ENCODE assay signal across 19 mouse cellular contexts in genomic region chr6:84213101-84213500, GRCm38 (mm10).
DNase-seq lines count a peak whose midpoint lies in the region; ATAC-seq lines count a peak whose summit lies in the region.
"Had no signal": no experiment of that assay in that cellular context is flagged by ENCODE, and none has a peak within 500 bp of the region (broad histone marks: within the 10 kb centered on the region; RNA-seq: fewer than 3 reads in every experiment).

No protein-coding gene starts in this region.

- DNase-seq in heart, adult 8-10 months (ENCODE audit: low spot score) = peak; percentile 37
- DNase-seq in NIH3T3 (ENCODE audit: low read depth) = peak; percentile 40
- peak; percentile 57 for DNase-seq in adrenal gland, postnatal 14 days
- DNase-seq in gastrocnemius, postnatal 36 days = peak; percentile 34 to 48
- no peak for DNase-seq in embryo, embryonic 10.5 days (ENCODE audit: low spot score)
- DNase-seq: cerebellum, adult 9-10 months; layer of hippocampus, postnatal 36 days; lung, postnatal 14 days; right cerebral cortex, adult 18-20 months; spleen, adult 18-20 months had no signal

- no peak overlapping the region for H3K4me2 ChIP-seq in heart, embryonic 11.5 days
- H3K4me2 ChIP-seq: forebrain, embryonic 15.5 days; hindbrain, embryonic 15.5 days; limb, embryonic 12.5 days; midbrain, embryonic 12.5 days; stomach, embryonic 15.5 days had no signal

- no peak overlapping the region for H3K9ac ChIP-seq in heart, embryonic 11.5 days (ENCODE audit: low read depth, low read length)
- H3K9ac ChIP-seq: forebrain, embryonic 15.5 days; hindbrain, embryonic 15.5 days; limb, embryonic 12.5 days; midbrain, embryonic 12.5 days; stomach, embryonic 15.5 days had no signal

- H3K27me3 ChIP-seq in heart, embryonic 11.5 days (ENCODE audit: control insufficient read depth, insufficient read depth, low read length) = no peaks in the 10 kb centered on the region
- H3K27me3 ChIP-seq: forebrain, embryonic 15.5 days; hindbrain, embryonic 15.5 days; limb, embryonic 12.5 days; midbrain, embryonic 12.5 days; stomach, embryonic 15.5 days had no signal

- H3K4me3 ChIP-seq in heart, embryonic 11.5 days (ENCODE audit: low read depth, low read length) = no peak overlapping the region
- H3K4me3 ChIP-seq: forebrain, embryonic 15.5 days; hindbrain, embryonic 15.5 days; limb, embryonic 12.5 days; midbrain, embryonic 12.5 days; myocyte; stomach, embryonic 15.5 days had no signal

- intact Hi-C loops in gastrocnemius, postnatal 36 days (cut with DNase I) = no loop called here

- H3K27ac ChIP-seq in heart, embryonic 11.5 days (ENCODE audit: low read depth, low read length) = no peak overlapping the region
- H3K27ac ChIP-seq: forebrain, embryonic 15.5 days; hindbrain, embryonic 15.5 days; kidney, postnatal 0 days; limb, embryonic 12.5 days; midbrain, embryonic 12.5 days; stomach, embryonic 15.5 days had no signal

- H3K36me3 ChIP-seq in heart, embryonic 11.5 days (ENCODE audit: control insufficient read depth, insufficient read depth, low read length) = no peaks in the 10 kb centered on the region
- H3K36me3 ChIP-seq: forebrain, embryonic 15.5 days; hindbrain, embryonic 15.5 days; limb, embryonic 12.5 days; midbrain, embryonic 12.5 days; stomach, embryonic 15.5 days had no signal

- 55% methylated on average over 3 of the region's 3 CpGs for WGBS in heart, embryonic 11.5 days (ENCODE audit: insufficient replicate concordance)

- H3K4me1 ChIP-seq in heart, embryonic 11.5 days (ENCODE audit: control insufficient read depth, insufficient read depth, low read length) = no peaks in the 10 kb centered on the region
- H3K4me1 ChIP-seq: forebrain, embryonic 15.5 days; hindbrain, embryonic 15.5 days; midbrain, embryonic 12.5 days; stomach, embryonic 15.5 days had no signal

- no peak for ATAC-seq in heart, embryonic 11.5 days (replicated peaks; ENCODE audit: insufficient number of reproducible peaks, low FRiP score, low TSS enrichment)
- no peak for ATAC-seq in erythroid progenitor cell, adult 5-6 weeks (replicated peaks; ENCODE audit: low FRiP score, poor library complexity, severe bottlenecking)
- ATAC-seq: forebrain, embryonic 15.5 days had no signal

- no peaks in the 10 kb centered on the region for H3K9me3 ChIP-seq in heart, embryonic 11.5 days (replicated peaks; ENCODE audit: control insufficient read depth, low read length)
- H3K9me3 ChIP-seq: forebrain, embryonic 15.5 days; hindbrain, embryonic 15.5 days; limb, embryonic 12.5 days; midbrain, embryonic 12.5 days; stomach, embryonic 15.5 days had no signal
